Mouse (Mus musculus): Measurements from ENCODE around the gene Timm22. TPM values are rescaled to one million over a fixed set of nuclear protein-coding genes. Genes with fewer than 3 reads are reported as not detected.

Timm22 gene
- polyA plus RNA-seq, 1 experiment from 2014 or later: 138 TPM

DNA sequence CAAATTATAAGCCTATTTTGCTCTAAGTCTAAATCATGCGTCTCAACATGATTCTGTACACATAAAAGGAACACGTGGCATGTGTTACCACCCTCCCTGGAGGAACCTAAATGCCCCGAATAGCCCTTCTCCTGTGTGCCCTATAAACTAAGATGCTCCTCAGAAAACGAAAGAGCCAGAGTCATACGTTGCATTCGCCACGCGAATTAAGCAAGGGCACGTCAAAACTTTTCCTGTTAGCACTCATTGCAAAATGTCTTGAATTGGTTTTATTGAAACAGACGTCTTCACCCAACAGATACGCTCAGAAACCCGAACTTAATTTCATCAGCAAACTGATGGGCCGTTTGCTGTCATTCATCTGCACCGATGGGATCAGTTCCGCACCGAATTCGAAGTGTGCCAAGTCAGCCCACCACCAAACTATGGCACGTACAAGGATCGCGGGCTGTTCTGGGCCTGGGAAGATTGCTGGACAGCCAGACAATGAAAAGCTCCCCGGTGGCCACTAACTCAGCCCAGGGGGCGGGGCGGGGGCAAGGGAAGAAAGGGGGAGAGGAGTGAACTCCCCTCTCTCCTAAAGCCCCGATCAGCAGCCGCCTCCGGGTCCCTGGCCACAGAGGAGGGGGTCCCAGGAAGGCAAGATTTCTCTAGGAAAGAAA lies 9.0 kb upstream of the Timm22 start:
- Histone ChIP-seq H3K27ac (replicated peaks; ENCODE audit: low read depth, low read length) (peak overlapping the region; percentile 49; the same call in 1 of the 2 replicates), H3K36me3 (replicated peaks; ENCODE audit: control insufficient read depth, insufficient read depth, low read depth, low read length) (no peaks in the 10 kb centered on the region), H3K4me1 (ENCODE audit: control insufficient read depth, insufficient read depth, low read length) (no peaks in the 10 kb centered on the region), H3K4me2 (ENCODE audit: low read depth, low read length) (peak overlapping the region; percentile 57), H3K9me3 (replicated peaks; ENCODE audit: control insufficient read depth, low read length) (no peaks in the 10 kb centered on the region), H3K4me3 (ENCODE audit: low read depth, low read length) (peak overlapping the region; percentile 87), H3K9ac (replicated peaks; ENCODE audit: low read length) (peak overlapping the region; percentile 86), H3K27me3 (ENCODE audit: control insufficient read depth, insufficient read depth, low read length) (no peaks in the 10 kb centered on the region)
- DNase-seq (ENCODE audit: low spot score) (peak; percentile 68), ATAC-seq (replicated peaks; ENCODE audit: insufficient number of reproducible peaks, low FRiP score, low TSS enrichment, low read depth) (no peak; the same call in 1 of the 2 replicates)
- under 1% methylated on average over 26 of the region's 26 CpGs for WGBS

- Histone ChIP-seq H3K36me3 (replicated peaks; ENCODE audit: control insufficient read depth, insufficient read depth, low read depth, low read length) (no peaks in the 10 kb centered on the region), H3K9me3 (replicated peaks; ENCODE audit: control insufficient read depth, low read length) (no peaks in the 10 kb centered on the region), H3K27ac (replicated peaks; ENCODE audit: low read depth, low read length) (peak overlapping the region; percentile 74), H3K4me3 (ENCODE audit: low read depth, low read length) (peak overlapping the region; percentile 87), H3K4me2 (ENCODE audit: low read depth, low read length) (peak overlapping the region; percentile 57), H3K9ac (replicated peaks; ENCODE audit: low read length) (peak overlapping the region; percentile 86), H3K4me1 (ENCODE audit: control insufficient read depth, insufficient read depth, low read length) (no peaks in the 10 kb centered on the region), H3K27me3 (ENCODE audit: control insufficient read depth, insufficient read depth, low read length) (no peaks in the 10 kb centered on the region)
- DNase-seq (ENCODE audit: low spot score) (no peak), ATAC-seq (replicated peaks; ENCODE audit: insufficient number of reproducible peaks, low FRiP score, low TSS enrichment, low read depth) (peak; percentile 76)
- under 1% methylated on average over 33 of the region's 33 CpGs for WGBS
Measured at GRCm38 (mm10) chr11:76398312-76398797, 8.4 kb upstream of the Timm22 start.

GRCm38 (mm10) chr11:76398798-76399586 lies 7.8 kb upstream of the Timm22 start, which contains the start of gene Nxn:
TSS of gene Nxn (minus strand) at chr11:76399140.
- under 1% methylated on average over 61 of the region's 70 CpGs for WGBS
- H3K4me2 ChIP-seq (ENCODE audit: low read depth, low read length): peak within 1 kb of the TSS; percentile 57
- peak within 1 kb of the TSS; percentile 87 for H3K4me3 ChIP-seq (ENCODE audit: low read depth, low read length)
- peak; percentile 92 for DNase-seq (ENCODE audit: low spot score)
- peak; percentile 85 for ATAC-seq (replicated peaks; ENCODE audit: insufficient number of reproducible peaks, low FRiP score, low TSS enrichment, low read depth)
- no peaks in the 10 kb centered on the region for H3K36me3 ChIP-seq (replicated peaks; ENCODE audit: control insufficient read depth, insufficient read depth, low read depth, low read length)
- no peaks in the 10 kb centered on the region for H3K27me3 ChIP-seq (ENCODE audit: control insufficient read depth, insufficient read depth, low read length)
- H3K27ac ChIP-seq (replicated peaks; ENCODE audit: low read depth, low read length): peak within 1 kb of the TSS; percentile 74
- H3K9ac ChIP-seq (replicated peaks; ENCODE audit: low read length): peak within 1 kb of the TSS; percentile 86
- no peaks in the 10 kb centered on the region for H3K9me3 ChIP-seq (replicated peaks; ENCODE audit: control insufficient read depth, low read length)
- H3K4me1 ChIP-seq (ENCODE audit: control insufficient read depth, insufficient read depth, low read length): no peaks in the 10 kb centered on the region

DNA sequence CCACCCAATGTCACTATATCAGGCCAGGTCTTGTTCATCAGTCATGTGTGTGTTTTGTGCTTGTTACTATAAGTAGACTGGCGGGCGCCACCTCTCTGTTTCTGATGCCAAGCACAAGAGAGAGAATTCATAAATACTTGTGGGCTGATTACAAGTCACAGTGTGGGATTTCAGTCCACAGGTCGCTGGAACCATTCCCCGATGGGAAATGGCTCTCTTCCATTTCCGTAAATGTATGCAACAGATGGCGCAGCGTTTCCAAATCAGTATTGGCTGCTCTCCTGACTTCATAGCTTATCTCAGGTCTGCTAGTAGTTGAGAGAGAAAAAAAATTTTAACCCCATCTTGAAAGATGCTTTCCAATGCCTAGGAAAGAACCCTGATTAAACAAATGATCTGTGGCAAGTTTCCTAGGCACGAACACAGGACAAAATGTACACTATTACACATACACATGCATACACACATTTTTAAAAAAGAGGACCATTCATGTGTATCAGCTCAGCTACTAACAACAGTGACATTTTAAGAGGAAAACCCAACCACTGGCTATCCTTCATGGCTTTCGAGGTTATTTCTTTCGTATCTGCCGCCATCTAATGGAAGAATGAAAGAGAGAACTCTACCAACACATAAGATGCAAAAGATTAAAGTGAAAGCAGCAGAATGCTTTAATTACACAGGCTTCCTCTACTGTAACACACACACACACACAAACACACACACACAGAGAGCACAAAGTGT lies 7.0 kb upstream of the Timm22 start:
- no peak overlapping the region for H3K27ac ChIP-seq (replicated peaks; ENCODE audit: low read depth, low read length)
- peak overlapping the region; percentile 57 for H3K4me2 ChIP-seq (ENCODE audit: low read depth, low read length)
- no peak overlapping the region; the same call in 1 of the 2 replicates for H3K9ac ChIP-seq (replicated peaks; ENCODE audit: low read length)
- 8% methylated on average over 11 of the region's 11 CpGs for WGBS
- H3K4me1 ChIP-seq (ENCODE audit: control insufficient read depth, insufficient read depth, low read length): no peaks in the 10 kb centered on the region
- ATAC-seq (replicated peaks; ENCODE audit: insufficient number of reproducible peaks, low FRiP score, low TSS enrichment, low read depth): peak; percentile 15; the same call in 1 of the 2 replicates
- no peaks in the 10 kb centered on the region for H3K36me3 ChIP-seq (replicated peaks; ENCODE audit: control insufficient read depth, insufficient read depth, low read depth, low read length)
- H3K27me3 ChIP-seq (ENCODE audit: control insufficient read depth, insufficient read depth, low read length): no peaks in the 10 kb centered on the region
- DNase-seq (ENCODE audit: low spot score): peak; percentile 78
- H3K9me3 ChIP-seq (replicated peaks; ENCODE audit: control insufficient read depth, low read length): no peaks in the 10 kb centered on the region
- H3K4me3 ChIP-seq (ENCODE audit: low read depth, low read length): peak overlapping the region; percentile 87

DNA sequence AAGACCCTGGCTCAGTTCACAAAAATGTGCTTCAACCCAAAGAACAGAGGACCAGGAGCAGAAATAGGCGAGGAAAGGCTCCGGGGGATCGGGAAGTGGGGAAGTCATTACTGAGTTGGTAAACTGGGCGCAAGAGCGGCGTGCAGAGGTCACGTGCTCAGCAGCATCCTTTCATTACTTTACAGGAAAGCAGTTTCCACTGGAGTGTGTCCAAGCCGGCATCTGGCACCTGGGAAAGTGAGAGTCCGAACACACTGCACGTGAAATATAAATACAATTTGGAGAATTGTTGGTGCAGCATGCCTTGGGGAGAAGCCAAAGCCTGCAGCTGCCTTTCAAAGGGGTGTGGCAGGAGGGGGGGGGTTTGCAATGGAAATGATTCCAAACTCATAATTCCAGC lies 5.4 kb upstream of the Timm22 start:
- ATAC-seq (replicated peaks; ENCODE audit: insufficient number of reproducible peaks, low FRiP score, low TSS enrichment, low read depth): no peak

GRCm38 (mm10) chr11:76405113-76405512 lies 1.6 kb upstream of the Timm22 start:
- no peak overlapping the region for H3K9ac ChIP-seq (replicated peaks; ENCODE audit: low read length)
- H3K4me2 ChIP-seq (ENCODE audit: low read depth, low read length): no peak overlapping the region
- DNase-seq (ENCODE audit: low spot score) (no peak), ATAC-seq (replicated peaks; ENCODE audit: insufficient number of reproducible peaks, low FRiP score, low TSS enrichment, low read depth) (no peak)
- H3K27me3 ChIP-seq (ENCODE audit: control insufficient read depth, insufficient read depth, low read length): no peaks in the 10 kb centered on the region
- no peaks in the 10 kb centered on the region for H3K4me1 ChIP-seq (ENCODE audit: control insufficient read depth, insufficient read depth, low read length)
- no peaks in the 10 kb centered on the region for H3K36me3 ChIP-seq (replicated peaks; ENCODE audit: control insufficient read depth, insufficient read depth, low read depth, low read length)
- no peak overlapping the region for H3K4me3 ChIP-seq (ENCODE audit: low read depth, low read length)
- H3K27ac ChIP-seq (replicated peaks; ENCODE audit: low read depth, low read length): no peak overlapping the region
- WGBS: 58% methylated on average over 4 of the region's 4 CpGs
- H3K9me3 ChIP-seq (replicated peaks; ENCODE audit: control insufficient read depth, low read length): no peaks in the 10 kb centered on the region

More for the DNA sequence above, 5.4 kb upstream of the Timm22 start:
- DNase-seq (ENCODE audit: low spot score): no peak
- Histone ChIP-seq H3K9me3 (replicated peaks; ENCODE audit: control insufficient read depth, low read length) (no peaks in the 10 kb centered on the region), H3K4me2 (ENCODE audit: low read depth, low read length) (no peak overlapping the region), H3K4me3 (ENCODE audit: low read depth, low read length) (no peak overlapping the region), H3K27me3 (ENCODE audit: control insufficient read depth, insufficient read depth, low read length) (no peaks in the 10 kb centered on the region), H3K27ac (replicated peaks; ENCODE audit: low read depth, low read length) (no peak overlapping the region), H3K36me3 (replicated peaks; ENCODE audit: control insufficient read depth, insufficient read depth, low read depth, low read length) (no peaks in the 10 kb centered on the region), H3K9ac (replicated peaks; ENCODE audit: low read length) (no peak overlapping the region), H3K4me1 (ENCODE audit: control insufficient read depth, insufficient read depth, low read length) (no peaks in the 10 kb centered on the region)
- WGBS: 72% methylated on average over 10 of the region's 10 CpGs

DNA sequence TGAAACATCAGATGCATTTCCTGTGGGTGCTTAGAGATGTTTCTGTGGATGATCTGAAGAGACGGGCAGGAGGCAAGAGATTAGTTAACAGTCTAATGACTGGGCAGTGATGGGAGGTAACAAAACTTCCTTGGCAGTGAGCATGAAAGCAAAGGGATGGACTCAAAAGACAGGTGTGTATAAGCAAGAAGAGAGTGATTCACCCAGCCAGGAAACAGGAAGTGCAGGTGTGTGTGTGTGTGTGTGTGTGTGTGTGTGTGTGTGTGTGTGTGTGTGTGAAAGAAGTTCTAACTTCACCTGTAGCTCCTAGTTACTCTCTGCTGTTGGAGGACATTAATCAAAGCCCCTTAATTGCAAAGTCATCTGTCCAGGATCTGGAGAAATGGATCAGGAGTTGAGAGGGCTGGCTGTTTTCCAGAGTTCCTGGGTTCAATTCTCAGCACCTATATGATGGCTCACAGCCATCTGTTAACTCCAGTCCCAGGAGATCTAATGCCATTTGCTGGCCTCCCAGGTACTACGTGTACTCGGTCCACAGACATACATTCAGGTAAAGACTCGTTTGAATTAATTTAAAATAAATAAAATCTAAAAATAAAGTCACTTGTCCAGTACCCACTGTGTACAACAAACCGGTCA lies 1.0 kb upstream of the Timm22 start:
- H3K9me3 ChIP-seq (replicated peaks; ENCODE audit: control insufficient read depth, low read length): no peaks in the 10 kb centered on the region
- no peak overlapping the region for H3K4me3 ChIP-seq (ENCODE audit: low read depth, low read length)
- no peaks in the 10 kb centered on the region for H3K4me1 ChIP-seq (ENCODE audit: control insufficient read depth, insufficient read depth, low read length)
- ATAC-seq (replicated peaks; ENCODE audit: insufficient number of reproducible peaks, low FRiP score, low TSS enrichment, low read depth) (no peak), DNase-seq (ENCODE audit: low spot score) (no peak)
- no peak overlapping the region for H3K9ac ChIP-seq (replicated peaks; ENCODE audit: low read length)
- WGBS: 84% methylated on average over 5 of the region's 5 CpGs
- H3K27ac ChIP-seq (replicated peaks; ENCODE audit: low read depth, low read length): no peak overlapping the region
- no peaks in the 10 kb centered on the region for H3K27me3 ChIP-seq (ENCODE audit: control insufficient read depth, insufficient read depth, low read length)
- no peaks in the 10 kb centered on the region for H3K36me3 ChIP-seq (replicated peaks; ENCODE audit: control insufficient read depth, insufficient read depth, low read depth, low read length)
- no peak overlapping the region for H3K4me2 ChIP-seq (ENCODE audit: low read depth, low read length)
